Mouse (Mus musculus) cortical plate, adult 2 months (tissue): ENCODE data around the gene Mthfd2l. TPM values are rescaled to one million over a fixed set of nuclear protein-coding genes. Genes with fewer than 3 reads are reported as not detected.

Source experiments
- H3K27ac ChIP-seq: fragments of 200-500 bp; 2 replicates; pipeline ENCODE4 v1.5.1; 2012; ENCODE audit warnings: low read length, control low read depth, inconsistent platforms; ENCODE audit not compliant: insufficient read depth
- H3K4me1 ChIP-seq: fragments of 200-500 bp; 2 replicates; pipeline ENCODE4 v1.6.1; 2011; ENCODE audit warnings: low read length; ENCODE audit not compliant: control insufficient read depth, insufficient read depth
- H3K4me3 ChIP-seq: fragments of 200-500 bp; 2 replicates; pipeline ENCODE4 v1.5.1; 2011; ENCODE audit warnings: mild to moderate bottlenecking, low read length, control low read depth; ENCODE audit not compliant: insufficient read depth
- CTCF ChIP-seq: fragments of 200-500 bp; IDR thresholded peaks from 2 replicates; pipeline ENCODE4 v1.5.1; 2011; ENCODE audit warnings: mild to moderate bottlenecking, control low read depth, low read length; ENCODE audit not compliant: insufficient read depth; ENCODE audit errors: extremely low read depth
- POLR2A ChIP-seq: fragments of 200-500 bp; IDR thresholded peaks from 2 replicates; pipeline ENCODE4 v1.6.1; 2011; ENCODE audit warnings: mild to moderate bottlenecking, low read length, control low read depth; ENCODE audit not compliant: insufficient read depth; ENCODE audit errors: extremely low read depth
- polyA plus RNA-seq: library from polyadenylated mRNA; depleted of rRNA; stranded (reverse); fragments of >200 nt; gene quantifications from 2 replicates; pipeline ENCODE4 v1.2.3, GENCODE M21; 2012

Gene Mthfd2l
- polyA plus RNA-seq, 1 experiment = 18.2 TPM

DNA sequence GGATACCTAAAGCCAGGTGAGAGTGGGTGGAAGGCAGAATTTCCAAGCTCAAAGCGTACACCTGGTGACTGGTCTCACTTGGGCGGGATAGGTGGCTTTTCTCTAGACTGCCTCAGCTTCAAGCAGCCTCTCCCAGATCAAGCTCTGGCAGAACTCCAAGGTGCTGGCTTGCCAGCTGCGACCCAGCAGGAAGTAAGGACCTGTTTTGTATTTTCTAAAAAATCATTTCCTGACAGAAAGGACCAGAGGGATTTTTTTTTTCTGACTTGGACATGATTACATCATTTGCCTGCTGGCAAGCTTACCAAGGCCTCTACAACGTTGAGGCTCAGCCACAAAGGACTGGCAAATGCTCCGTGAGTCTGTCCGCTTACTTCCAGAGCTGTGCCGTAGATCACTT lies 30.8 kb upstream of the Mthfd2l start:
- Histone ChIP-seq H3K4me3 (no peak overlapping the region), H3K27ac (no peak overlapping the region), H3K4me1 (peaks cover 2% of the 10 kb centered on the region; the same call in 1 of the 2 replicates)
- TF ChIP-seq CTCF (no peak), POLR2A (no peak)

DNA sequence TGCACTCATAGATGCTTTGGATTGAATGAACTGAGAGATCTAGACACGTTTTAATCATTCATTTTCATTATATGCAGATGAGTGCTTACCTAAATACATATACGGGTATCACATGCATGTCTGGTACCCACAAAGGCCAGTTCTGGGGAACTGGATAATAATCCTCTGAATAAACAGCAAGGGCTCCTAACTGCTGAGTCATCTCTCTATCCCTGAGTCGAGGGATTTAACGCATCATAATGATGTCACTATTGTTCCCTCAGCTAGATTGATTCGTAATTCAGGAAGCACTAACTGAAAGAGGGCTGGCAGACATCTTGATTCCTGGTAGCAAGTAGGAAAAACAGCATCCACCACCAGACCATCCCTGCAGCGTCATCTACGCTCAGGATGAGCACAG lies 30.2 kb upstream of the Mthfd2l start:
- H3K27ac ChIP-seq = no peak overlapping the region
- H3K4me3 ChIP-seq = no peak overlapping the region
- H3K4me1 ChIP-seq = peaks cover 2% of the 10 kb centered on the region; the same call in 1 of the 2 replicates
- TF ChIP-seq CTCF (no peak), POLR2A (no peak)

DNA sequence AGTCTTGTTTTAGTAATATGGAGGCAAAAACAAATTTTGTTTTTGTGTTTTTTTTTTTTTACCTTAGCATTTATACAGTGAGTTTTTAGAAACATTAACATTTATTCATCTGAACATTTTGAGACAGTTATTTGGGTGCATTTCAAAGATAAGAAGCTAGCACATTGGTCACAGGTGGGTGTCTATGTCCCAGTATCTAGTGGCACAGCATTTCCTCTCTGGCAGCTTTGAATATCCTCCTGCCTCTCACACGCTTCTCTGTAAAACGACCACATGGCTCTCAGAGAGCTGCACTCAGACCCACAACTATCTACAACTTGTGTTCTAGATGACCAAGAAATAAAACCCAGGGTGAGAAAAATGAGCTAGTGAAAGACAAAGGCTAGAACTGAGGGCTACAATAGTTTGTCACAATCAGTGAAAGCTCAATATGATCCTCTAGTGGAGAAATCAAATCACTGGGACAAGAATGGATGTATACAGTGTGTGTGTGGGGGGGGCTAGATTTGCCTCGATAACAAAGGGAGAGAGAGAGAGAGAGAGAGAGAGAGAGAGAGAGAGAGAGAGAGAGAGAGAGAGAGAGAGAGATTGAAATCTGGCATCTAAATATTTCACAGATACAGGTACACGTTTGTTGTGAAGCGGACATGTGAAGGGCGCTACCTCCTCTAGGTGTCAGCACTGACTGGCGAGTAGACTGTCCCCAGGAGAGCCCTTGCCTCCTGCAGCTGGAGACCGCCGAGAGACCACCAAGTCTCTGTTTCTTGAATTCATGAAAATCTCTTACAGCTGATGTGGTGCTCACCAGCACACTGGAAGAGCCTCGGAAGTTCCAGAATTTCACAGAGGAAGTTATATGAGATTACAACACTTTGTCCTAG lies 28.3 kb upstream of the Mthfd2l start:
- Histone ChIP-seq H3K27ac (no peak overlapping the region), H3K4me3 (no peak overlapping the region), H3K4me1 (peaks cover 2% of the 10 kb centered on the region; the same call in 1 of the 2 replicates)
- TF ChIP-seq POLR2A = no peak
- TF ChIP-seq CTCF = no peak

DNA sequence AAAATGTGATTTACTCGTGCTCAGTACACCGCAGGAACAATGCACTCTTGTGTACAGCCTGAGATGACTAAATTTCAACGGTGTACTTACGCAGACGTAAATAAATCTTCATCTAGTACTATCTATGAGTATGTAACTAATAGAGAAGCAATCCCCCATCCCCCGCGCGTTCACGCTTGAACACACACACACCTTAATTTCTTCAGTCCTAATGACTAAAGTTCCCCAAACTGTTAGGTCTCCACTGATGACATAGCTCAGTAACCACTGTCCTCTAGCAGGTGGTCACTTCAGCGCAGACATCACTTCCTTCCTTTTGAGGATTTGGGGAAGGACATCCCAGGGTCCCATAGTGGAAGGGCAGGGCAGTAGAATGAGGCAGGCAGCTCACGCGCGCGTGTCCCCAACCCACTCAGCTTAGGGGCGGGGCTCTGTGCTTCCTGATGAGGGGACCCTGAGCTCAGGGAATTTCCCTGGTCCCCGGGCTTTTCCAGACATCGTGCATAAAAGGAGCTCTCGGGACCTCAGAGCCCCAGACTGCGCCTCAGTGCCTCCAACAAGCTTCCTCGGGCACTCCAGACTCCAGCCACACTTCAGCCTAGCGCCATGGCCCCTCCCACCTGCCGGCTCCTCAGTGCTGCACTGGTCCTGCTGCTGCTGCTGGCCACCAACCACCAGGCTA lies 27.4 kb upstream of the Mthfd2l start, which contains the start of gene Cxcl2:
Gene Cxcl2, plus strand, starts transcription at position 533 of the 682 bp plus-strand sequence.
- no peak within 1 kb of the TSS for H3K27ac ChIP-seq
- H3K4me3 ChIP-seq = no peak within 1 kb of the TSS
- H3K4me1 ChIP-seq = peaks cover 2% of the 10 kb centered on the region; the same call in 1 of the 2 replicates
- no peak for TF ChIP-seq CTCF
- no peak for TF ChIP-seq POLR2A

DNA sequence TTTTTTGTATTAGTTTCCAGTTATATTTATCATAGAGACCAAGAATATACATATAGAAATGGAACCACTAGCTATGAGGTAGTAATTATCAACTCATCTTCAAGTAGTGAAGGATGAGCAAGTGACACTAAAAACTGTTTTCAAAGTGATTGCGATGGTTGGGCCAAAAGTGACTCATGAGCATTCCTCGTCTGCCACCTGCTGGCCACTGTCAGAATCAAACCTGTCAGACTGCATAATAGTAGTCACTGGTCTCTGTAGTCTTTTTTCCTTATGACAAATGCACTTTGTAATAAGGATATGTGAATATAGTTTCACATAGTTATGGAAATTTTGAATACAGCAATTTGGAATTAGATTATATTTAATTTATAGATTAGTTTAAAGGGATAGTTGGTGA lies 21.9 kb upstream of the Mthfd2l start:
- Histone ChIP-seq H3K4me1 (no peaks in the 10 kb centered on the region), H3K27ac (no peak overlapping the region), H3K4me3 (no peak overlapping the region)
- TF ChIP-seq CTCF (peak; percentile 94), POLR2A (no peak)

DNA sequence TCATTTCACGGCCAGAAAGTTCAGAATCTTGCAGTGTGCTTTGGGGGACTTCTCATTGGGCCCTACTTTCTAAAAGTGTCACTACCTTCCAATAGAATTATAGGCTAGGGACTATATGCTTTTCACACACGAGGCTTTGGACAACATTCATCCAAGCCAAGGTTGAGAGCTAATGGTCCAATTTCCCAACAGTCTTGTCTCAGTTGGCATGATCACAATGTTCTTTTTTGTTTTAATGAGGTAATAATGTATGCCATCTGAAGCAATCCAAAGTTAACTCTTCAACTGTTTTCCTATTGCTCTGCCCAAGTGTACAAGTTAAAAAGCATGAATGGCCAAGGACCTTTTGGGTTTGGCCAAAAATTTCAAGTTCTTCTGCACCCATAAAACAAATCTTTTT lies 11.4 kb upstream of the Mthfd2l start:
- TF ChIP-seq CTCF = no peak
- TF ChIP-seq POLR2A = no peak
- H3K27ac ChIP-seq = no peak overlapping the region
- H3K4me3 ChIP-seq = no peak overlapping the region

DNA sequence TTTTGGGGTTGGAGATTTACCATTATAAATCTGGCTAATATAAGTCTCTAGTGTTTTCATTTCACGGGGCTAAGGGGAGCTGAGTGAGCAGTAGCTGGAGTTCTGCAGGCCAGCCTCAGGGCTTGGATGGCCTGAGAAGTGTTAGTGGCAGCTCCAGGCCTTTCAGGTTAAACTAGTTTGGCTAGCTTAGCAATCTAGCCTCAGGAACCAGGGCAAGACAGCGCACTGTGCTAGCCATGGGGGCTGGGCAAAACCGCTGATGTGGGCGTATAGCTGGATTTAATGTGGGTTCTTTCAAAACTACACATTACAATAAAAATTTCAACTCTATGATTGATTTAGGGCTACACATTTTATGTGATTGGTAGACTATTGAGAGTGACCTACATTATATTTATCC lies 8.0 kb upstream of the Mthfd2l start:
- Histone ChIP-seq H3K27ac (no peak overlapping the region), H3K4me3 (no peak overlapping the region), H3K4me1 (no peaks in the 10 kb centered on the region)
- TF ChIP-seq POLR2A (no peak), CTCF (no peak)

More for the DNA sequence above, 11.4 kb upstream of the Mthfd2l start:
- no peaks in the 10 kb centered on the region for H3K4me1 ChIP-seq

DNA sequence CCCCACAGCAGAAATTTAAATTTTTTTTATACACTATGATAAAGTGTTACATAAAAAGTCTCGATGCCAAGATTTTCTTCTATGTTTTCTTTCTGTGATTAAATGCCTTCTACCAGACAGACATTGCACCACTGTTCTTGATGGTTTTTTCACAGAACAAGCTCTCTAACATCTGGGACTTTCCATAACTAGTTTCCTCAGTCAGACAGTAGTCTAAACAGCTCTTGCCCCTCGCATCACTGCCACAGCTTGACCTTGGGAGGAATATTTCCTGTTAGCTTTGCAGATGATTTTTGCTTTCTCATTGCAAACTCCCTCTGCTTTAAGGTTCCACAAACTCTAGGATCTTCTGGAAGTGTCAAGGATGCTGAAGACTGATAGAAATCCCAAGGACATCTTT lies 371 bp upstream of the Mthfd2l start:
- no peak for TF ChIP-seq CTCF
- TF ChIP-seq POLR2A = no peak
- Histone ChIP-seq H3K4me3 (peak overlapping the region; percentile 65), H3K4me1 (peaks cover 3% of the 10 kb centered on the region), H3K27ac (peak overlapping the region; percentile 83; the same call in 1 of the 2 replicates)

DNA sequence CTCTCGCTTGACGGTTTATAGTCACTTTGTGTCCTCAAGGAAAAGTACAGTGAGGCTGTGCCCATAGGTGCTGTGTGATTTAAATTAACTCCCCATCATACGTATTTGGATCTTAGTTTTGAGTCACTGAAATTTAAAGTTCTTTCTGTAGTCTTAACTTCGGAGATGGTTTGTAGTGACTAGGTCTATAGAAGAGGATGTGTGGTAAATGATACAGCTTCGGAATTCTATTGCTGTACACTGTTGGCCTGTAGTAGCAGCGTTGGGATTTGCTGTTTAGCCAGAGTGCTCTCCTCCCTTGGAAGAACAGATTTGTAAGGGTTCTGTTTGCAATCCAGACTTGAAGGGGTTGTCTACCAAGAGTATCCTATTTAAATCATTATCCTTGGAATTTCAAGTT lies 994 bp downstream of the Mthfd2l start:
- Histone ChIP-seq H3K27ac (no peak overlapping the region), H3K4me3 (peak overlapping the region; percentile 65), H3K4me1 (peaks cover 3% of the 10 kb centered on the region)
- no peak for TF ChIP-seq POLR2A
- TF ChIP-seq CTCF = no peak

DNA sequence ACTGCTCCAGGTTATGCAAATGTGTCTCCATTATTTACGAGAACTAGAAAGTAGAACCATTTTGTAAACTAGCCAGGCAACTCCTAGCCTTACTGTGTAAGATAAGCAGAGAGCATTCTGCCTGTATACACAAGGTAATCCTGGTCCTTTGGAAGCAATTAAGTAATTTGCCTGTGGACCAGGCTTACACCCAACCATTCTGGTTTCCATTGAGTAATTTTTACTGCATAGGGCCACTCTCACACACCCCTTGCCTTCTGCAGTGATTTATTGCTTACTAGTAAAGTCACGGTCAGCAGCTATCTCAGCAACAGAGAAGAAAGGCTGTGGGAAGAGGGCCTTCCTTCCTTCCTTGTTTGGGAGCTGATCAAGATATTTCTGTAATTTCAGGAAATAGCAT lies 5.8 kb downstream of the Mthfd2l start:
- TF ChIP-seq CTCF = no peak
- no peak for TF ChIP-seq POLR2A
- Histone ChIP-seq H3K4me3 (no peak overlapping the region), H3K27ac (no peak overlapping the region), H3K4me1 (no peaks in the 10 kb centered on the region; the same call in 1 of the 2 replicates)
